Mouse (Mus musculus) forebrain, embryonic 16.5 days (tissue): Measurements from ENCODE around the gene Spire2. TPM values are rescaled to one million over a fixed set of nuclear protein-coding genes. Genes with fewer than 3 reads are reported as not detected.

ENCODE experiments used
- ATAC-seq: fragments of 200-750 bp; cut with Nextera tagmentation; 2 replicates; pipeline ENCODE4 v1.8.0; 2017; ENCODE audit warnings: mild to moderate bottlenecking, moderate library complexity
- H3K27ac ChIP-seq: fragments of 300-500 bp; sonication (generic); 2 replicates; pipeline ENCODE4 v1.5.1; 2014; ENCODE audit warnings: low read length, control low read depth
- H3K27me3 ChIP-seq: fragments of 300-500 bp; sonication (generic); replicated peaks from 2 replicates; pipeline ENCODE4 v1.6.1; 2014; ENCODE audit warnings: low read length; ENCODE audit not compliant: control insufficient read depth, insufficient read depth
- H3K36me3 ChIP-seq: fragments of 300-500 bp; sonication (generic); 2 replicates; pipeline ENCODE4 v1.6.1; 2014; ENCODE audit not compliant: control insufficient read depth, insufficient read depth
- H3K4me1 ChIP-seq: fragments of 300-500 bp; sonication (generic); replicated peaks from 2 replicates; pipeline ENCODE4 v1.6.1; 2014; ENCODE audit warnings: low read length; ENCODE audit not compliant: control insufficient read depth, insufficient read depth
- H3K4me2 ChIP-seq: fragments of 300-500 bp; sonication (generic); 2 replicates; pipeline ENCODE4 v1.6.1; 2014; ENCODE audit warnings: mild to moderate bottlenecking, low read length, control low read depth
- H3K4me3 ChIP-seq: fragments of 300-500 bp; sonication (generic); replicated peaks from 2 replicates; pipeline ENCODE4 v1.5.1; 2014; ENCODE audit warnings: mild to moderate bottlenecking, low read length, control low read depth
- H3K9ac ChIP-seq: fragments of 300-500 bp; sonication (generic); replicated peaks from 2 replicates; pipeline ENCODE4 v1.6.1; 2014; ENCODE audit warnings: low read depth, low read length, control low read depth
- H3K9me3 ChIP-seq: fragments of 300-500 bp; sonication (generic); 2 replicates; pipeline ENCODE4 v1.6.1; 2016; ENCODE audit warnings: low read length; ENCODE audit not compliant: control insufficient read depth
- WGBS: fragments of 180-500 bp; shearing (Covaris S2); extraction: QIAGEN DNeasy Blood & Tissue Kit; methylation state at CpG from one replicate; pipeline ENCODE4 v1.1.7; 2014; 5-methylcytosine and 5-hydroxymethylcytosine counted together
- polyA plus RNA-seq: library from polyadenylated mRNA; unstranded; fragments of >200 nt; fragmentation: Nextera tagmentation; extraction: Ambion mirVana; gene quantifications from 2 replicates; pipeline ENCODE4 v1.2.1, GENCODE M21; 2015

Spire2 gene
- polyA plus RNA-seq, 1 experiment from 2014 or later, result 33.4 TPM

DNA sequence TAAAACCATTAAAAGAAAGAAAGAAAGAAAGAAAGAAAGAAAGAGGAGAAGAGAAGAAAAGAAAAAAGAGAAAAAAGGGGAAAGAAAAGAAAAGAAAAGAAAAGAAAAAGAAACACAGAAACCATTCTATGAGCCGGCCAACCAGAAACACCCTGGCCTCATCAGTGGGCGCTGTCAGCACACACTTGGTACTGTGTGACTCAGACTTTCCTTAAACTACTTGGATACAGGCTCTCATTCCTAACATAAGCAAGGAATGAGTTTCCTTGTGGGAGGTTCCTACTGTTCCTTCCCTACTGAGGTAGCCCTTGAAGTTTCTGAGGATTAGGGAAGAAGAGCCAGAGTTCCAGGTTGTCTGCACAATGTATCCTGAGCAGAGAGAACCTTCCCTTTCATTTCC is 1.2 kb upstream of the Spire2 start:
- Histone ChIP-seq H3K9me3 (no peaks in the 10 kb centered on the region), H3K27ac (peak overlapping the region; percentile 84), H3K27me3 (no peaks in the 10 kb centered on the region), H3K4me3 (no peak overlapping the region; the same call in 1 of the 2 replicates), H3K9ac (no peak overlapping the region), H3K36me3 (no peaks in the 10 kb centered on the region), H3K4me2 (peak overlapping the region; percentile 79), H3K4me1 (peaks cover 12% of the 10 kb centered on the region)
- 85% methylated on average over 2 of the region's 2 CpGs for WGBS
- ATAC-seq, result no peak

DNA sequence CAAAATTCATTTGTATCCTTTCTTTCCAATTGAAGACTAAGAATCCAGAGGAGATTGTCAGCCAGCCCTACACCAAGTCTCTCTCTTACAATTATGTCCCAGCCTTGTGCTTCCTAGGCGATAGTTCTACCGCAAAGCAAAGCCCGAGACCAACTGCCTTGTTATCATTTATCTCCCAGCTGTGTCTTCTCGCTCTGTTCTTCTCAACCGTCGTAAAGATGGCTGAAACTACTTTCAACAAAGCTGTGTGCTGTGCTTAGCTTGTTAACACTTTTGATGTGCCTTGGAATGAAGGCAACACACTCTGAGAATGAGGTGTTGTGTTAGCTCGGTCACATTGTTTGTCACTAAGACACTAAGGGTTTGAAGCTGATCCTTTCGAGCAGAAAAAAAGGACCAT is 703 bp upstream of the Spire2 start:
- no peaks in the 10 kb centered on the region for H3K9me3 ChIP-seq
- WGBS, result 24% methylated on average over 8 of the region's 8 CpGs
- H3K27me3 ChIP-seq, result no peaks in the 10 kb centered on the region
- peaks cover 12% of the 10 kb centered on the region for H3K4me1 ChIP-seq
- peak overlapping the region; percentile 84 for H3K27ac ChIP-seq
- ATAC-seq, result no peak
- H3K4me3 ChIP-seq, result peak overlapping the region; percentile 73
- H3K4me2 ChIP-seq, result peak overlapping the region; percentile 79
- peak overlapping the region; percentile 93 for H3K9ac ChIP-seq
- H3K36me3 ChIP-seq, result no peaks in the 10 kb centered on the region

DNA sequence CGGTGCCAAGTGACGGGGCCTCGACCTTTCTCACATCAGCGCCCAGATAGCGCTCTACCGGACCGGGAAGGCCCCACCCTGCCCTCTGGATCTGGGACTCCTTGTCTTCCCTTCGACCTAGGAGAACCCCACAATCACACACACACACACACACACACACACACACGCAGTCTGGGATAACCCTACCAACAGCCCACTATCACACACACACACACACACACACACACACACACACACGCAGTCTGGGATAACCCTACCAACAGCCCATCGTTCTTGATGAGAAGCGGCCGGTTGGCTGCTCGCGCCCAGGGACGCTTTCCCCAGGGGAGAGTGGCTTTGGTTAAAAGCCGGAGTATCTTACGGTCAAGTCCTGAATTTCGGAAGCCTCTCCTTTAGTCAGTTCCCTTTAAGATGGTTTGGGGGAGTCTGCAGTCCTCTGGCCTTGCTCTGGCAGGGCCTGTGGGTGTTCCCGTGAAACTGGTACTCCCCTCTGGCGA is 626 bp downstream of the Spire2 start:
- peak overlapping the region; percentile 84 for H3K27ac ChIP-seq
- peak overlapping the region; percentile 79 for H3K4me2 ChIP-seq
- H3K27me3 ChIP-seq, result no peaks in the 10 kb centered on the region
- peaks cover 12% of the 10 kb centered on the region for H3K4me1 ChIP-seq
- no peaks in the 10 kb centered on the region for H3K36me3 ChIP-seq
- H3K4me3 ChIP-seq, result peak overlapping the region; percentile 73
- no peaks in the 10 kb centered on the region for H3K9me3 ChIP-seq
- ATAC-seq, result peak; percentile 27
- WGBS, result under 1% methylated on average over 20 of the region's 21 CpGs
- H3K9ac ChIP-seq, result peak overlapping the region; percentile 93

DNA sequence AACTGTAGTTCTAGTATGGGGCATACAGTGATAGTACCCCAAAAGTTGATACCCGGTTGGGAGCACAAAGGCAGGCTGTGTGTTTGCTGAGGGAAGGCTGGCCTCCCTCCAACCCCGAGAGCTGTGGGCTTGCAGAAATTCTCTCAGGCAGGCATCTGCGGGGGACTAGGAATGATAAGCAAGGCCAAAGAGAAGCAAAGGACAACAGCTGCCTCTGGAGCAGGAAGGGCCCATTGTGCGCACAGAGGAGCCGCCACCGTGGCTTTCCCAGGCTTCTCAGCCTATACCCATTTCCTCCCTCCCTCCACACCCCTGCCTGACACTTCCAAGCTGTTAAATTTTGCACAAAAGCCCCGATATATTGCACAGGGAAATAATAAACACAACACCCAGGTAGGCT is 1.4 kb downstream of the Spire2 start:
- ATAC-seq, result no peak
- 2% methylated on average over 7 of the region's 7 CpGs for WGBS
- Histone ChIP-seq H3K4me1 (peaks cover 12% of the 10 kb centered on the region), H3K9ac (peak overlapping the region; percentile 5), H3K27me3 (no peaks in the 10 kb centered on the region), H3K27ac (no peak overlapping the region), H3K4me2 (peak overlapping the region; percentile 79), H3K36me3 (no peaks in the 10 kb centered on the region), H3K4me3 (peak overlapping the region; percentile 73), H3K9me3 (no peaks in the 10 kb centered on the region)

DNA sequence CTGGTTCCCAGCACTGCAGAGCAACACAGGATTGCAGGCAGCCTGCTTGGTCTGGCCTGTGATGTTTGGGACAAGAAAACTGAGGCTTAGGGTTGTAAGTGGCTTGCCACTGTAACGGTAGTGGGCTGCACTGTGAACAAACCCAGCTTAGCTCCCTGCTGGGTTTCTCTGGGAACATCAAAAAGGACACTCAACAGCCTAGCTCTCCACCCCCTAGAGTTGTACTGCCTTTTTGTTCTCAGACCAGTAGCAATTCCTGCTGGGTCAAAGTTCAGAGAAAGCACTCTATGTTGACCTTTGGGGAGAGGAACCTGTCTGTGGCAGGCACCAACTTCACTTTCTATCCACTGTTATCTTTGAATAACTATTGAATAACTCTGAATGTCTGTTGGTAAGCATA is 2.0 kb downstream of the Spire2 start:
- peak overlapping the region; percentile 5 for H3K9ac ChIP-seq
- peak overlapping the region; percentile 79 for H3K4me2 ChIP-seq
- no peak for ATAC-seq
- 0 out of 2 replicates have a peak overlapping the region, but pooled peaks have one; percentile 3 for H3K27ac ChIP-seq
- H3K9me3 ChIP-seq, result no peaks in the 10 kb centered on the region
- WGBS, result 0% methylated on average over 1 of the region's 1 CpGs
- H3K4me1 ChIP-seq, result peaks cover 12% of the 10 kb centered on the region
- no peaks in the 10 kb centered on the region for H3K36me3 ChIP-seq
- no peaks in the 10 kb centered on the region for H3K27me3 ChIP-seq
- H3K4me3 ChIP-seq, result peak overlapping the region; percentile 73

DNA sequence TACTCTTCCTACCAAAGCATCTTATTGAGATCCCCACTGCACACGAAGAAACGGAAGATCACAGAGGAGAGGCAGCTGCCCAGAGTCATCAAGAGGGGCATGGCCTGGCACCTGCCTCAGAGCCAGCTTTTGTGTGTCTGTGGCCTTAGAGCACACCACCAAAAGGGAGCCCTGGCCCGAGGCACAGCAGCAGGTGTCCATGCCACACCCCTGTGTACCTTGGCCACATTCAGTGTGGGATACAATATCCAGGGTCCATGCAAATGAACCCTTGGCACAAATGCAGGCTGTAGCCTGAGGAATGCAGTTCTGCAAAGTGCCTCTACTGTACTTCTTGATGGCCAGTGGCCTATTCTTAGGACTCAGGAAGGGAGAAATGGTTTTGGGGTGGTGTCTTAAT is 5.0 kb downstream of the Spire2 start:
- Histone ChIP-seq H3K4me2 (no peak overlapping the region), H3K36me3 (no peaks in the 10 kb centered on the region), H3K9me3 (no peaks in the 10 kb centered on the region), H3K27ac (no peak overlapping the region), H3K4me3 (no peak overlapping the region), H3K27me3 (no peaks in the 10 kb centered on the region), H3K4me1 (peaks cover 8% of the 10 kb centered on the region), H3K9ac (no peak overlapping the region)
- WGBS, result 81% methylated on average over 3 of the region's 3 CpGs
- ATAC-seq, result no peak

DNA sequence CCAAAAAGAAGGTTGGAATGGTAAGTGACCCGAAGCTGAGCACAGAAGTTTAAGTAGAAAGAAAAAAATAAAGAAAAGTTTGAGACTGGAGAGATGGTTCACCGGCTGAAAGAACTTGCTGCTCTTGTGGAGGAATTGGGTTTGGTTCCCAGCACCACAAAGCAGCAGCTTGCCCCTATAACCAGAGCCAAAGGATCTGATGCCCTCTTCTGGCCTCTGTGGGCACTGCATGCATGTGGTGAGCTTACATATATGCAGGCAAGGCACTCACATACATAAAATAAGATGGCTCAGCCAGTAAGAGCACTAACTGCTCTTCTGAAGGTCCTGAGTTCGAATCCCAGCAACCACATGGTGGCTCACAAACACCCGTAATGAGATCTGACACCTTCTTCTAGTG is 7.6 kb downstream of the Spire2 start:
- H3K27ac ChIP-seq, result no peak overlapping the region
- 98% methylated on average over 4 of the region's 4 CpGs for WGBS

DNA sequence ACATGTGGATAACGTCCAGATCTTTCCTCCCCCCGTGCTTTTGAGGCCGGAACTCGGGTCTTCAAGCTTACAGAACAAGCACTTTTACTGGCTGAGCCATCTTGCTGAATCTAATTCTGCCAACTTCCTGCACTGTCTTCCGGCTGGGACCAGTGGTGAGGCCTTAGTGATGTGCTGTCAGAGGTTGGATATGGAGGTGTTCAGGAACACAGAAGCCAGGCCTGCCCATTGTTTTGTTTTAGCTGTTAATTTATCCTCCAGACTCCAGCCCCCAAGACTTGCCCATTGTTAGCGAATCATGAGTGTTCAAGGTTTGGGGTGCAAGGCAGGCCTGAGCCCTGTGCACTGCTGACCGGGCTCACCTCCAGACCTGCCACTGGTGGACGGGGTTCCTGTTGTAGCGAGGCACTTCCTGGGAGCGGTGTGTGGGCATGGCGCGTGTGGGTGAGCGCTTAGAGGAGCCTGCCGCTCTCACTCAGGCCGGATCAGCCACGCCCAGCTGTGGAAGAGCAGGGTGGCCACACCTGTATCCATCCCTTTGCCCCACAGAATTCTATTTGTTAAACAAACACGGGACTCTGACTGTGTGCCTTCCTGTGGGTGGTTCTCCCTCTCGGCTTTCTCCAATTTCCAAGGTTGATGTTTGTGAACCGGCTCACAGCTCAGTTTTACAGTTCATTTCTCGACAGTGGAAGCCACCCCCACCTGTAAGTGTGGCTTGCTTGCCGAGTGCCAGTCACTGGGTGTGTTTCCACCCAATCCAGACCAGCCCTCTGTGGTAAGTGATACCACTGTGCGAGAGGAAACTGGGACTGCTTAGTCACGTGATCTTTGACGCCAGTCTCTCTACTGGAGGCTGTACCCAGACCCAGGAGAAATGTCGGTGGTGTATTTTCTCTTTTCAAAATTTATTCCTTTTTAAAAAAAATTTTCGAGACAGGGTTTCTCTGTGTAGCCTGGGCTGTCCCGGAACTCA is 8.8 kb downstream of the Spire2 start:
- no peaks in the 10 kb centered on the region for H3K9me3 ChIP-seq
- no peak overlapping the region for H3K9ac ChIP-seq
- ATAC-seq, result no peak
- H3K27ac ChIP-seq, result no peak overlapping the region
- H3K36me3 ChIP-seq, result no peaks in the 10 kb centered on the region
- peaks cover 4% of the 10 kb centered on the region; the same call in 1 of the 2 replicates for H3K4me1 ChIP-seq
- no peaks in the 10 kb centered on the region for H3K27me3 ChIP-seq
- WGBS, result 91% methylated on average over 27 of the region's 27 CpGs
- no peak overlapping the region for H3K4me3 ChIP-seq
- no peak overlapping the region for H3K4me2 ChIP-seq

More for the DNA sequence above, 7.6 kb downstream of the Spire2 start:
- no peaks in the 10 kb centered on the region for H3K9me3 ChIP-seq
- no peak overlapping the region for H3K4me2 ChIP-seq
- no peaks in the 10 kb centered on the region for H3K27me3 ChIP-seq
- H3K36me3 ChIP-seq, result no peaks in the 10 kb centered on the region
- H3K4me3 ChIP-seq, result no peak overlapping the region
- peaks cover 4% of the 10 kb centered on the region; the same call in 1 of the 2 replicates for H3K4me1 ChIP-seq
- no peak overlapping the region for H3K9ac ChIP-seq
- ATAC-seq, result no peak

DNA sequence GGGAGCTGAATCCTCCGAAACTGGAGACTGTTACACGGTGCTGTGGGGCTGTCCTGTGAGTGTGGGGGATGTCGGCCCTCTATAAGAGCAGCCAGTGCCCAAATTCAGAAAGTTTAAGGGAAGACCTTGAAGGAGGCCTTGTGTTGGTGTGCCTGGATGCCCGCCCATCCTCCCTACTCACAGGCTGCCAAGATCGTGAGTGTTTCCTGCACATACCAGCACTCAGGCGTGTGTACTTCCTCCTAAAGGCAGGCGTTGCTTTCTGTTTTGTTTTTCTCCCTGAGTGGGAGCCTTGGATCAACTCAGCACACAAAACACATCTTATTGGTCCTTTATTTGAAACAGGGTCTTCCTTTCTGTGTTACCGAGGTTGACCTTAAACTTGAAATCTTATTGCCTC is 9.7 kb downstream of the Spire2 start:
- Histone ChIP-seq H3K9ac (no peak overlapping the region), H3K36me3 (no peaks in the 10 kb centered on the region), H3K4me1 (peaks cover 4% of the 10 kb centered on the region; the same call in 1 of the 2 replicates), H3K27me3 (no peaks in the 10 kb centered on the region), H3K27ac (no peak overlapping the region), H3K9me3 (no peaks in the 10 kb centered on the region), H3K4me3 (no peak overlapping the region), H3K4me2 (no peak overlapping the region)
- 81% methylated on average over 8 of the region's 8 CpGs for WGBS
- no peak for ATAC-seq
